Mouse (Mus musculus) forebrain, embryonic 11.5 days (tissue): Measurements from ENCODE around the gene Egln2. TPM values are rescaled to one million over a fixed set of nuclear protein-coding genes. Genes with fewer than 3 reads are reported as not detected.

Experiments
- ATAC-seq: fragments of 200-750 bp; cut with Nextera tagmentation; replicated peaks from 2 replicates; pipeline ENCODE4 v1.8.0; 2017; ENCODE audit warnings: moderate TSS enrichment; ENCODE audit not compliant: low FRiP score
- DNase-seq: peaks from one replicate; pipeline ENCODE4 v3.0.0-alpha.2; 2017; ENCODE audit warnings: low spot score
- H3K27ac ChIP-seq: fragments of 300-500 bp; sonication (generic); 2 replicates; pipeline ENCODE4 v1.5.1; 2014; ENCODE audit warnings: low read depth, low read length
- H3K27me3 ChIP-seq: fragments of 300-500 bp; sonication (generic); 2 replicates; pipeline ENCODE4 v1.6.1; 2014; ENCODE audit warnings: mild to moderate bottlenecking, low read length, mixed read lengths; ENCODE audit not compliant: control insufficient read depth, insufficient read depth
- H3K36me3 ChIP-seq: fragments of 300-500 bp; sonication (generic); 2 replicates; pipeline ENCODE4 v1.6.1; 2014; ENCODE audit warnings: mild to moderate bottlenecking, low read length, moderate library complexity, mixed read lengths; ENCODE audit not compliant: control insufficient read depth, insufficient read depth
- H3K4me1 ChIP-seq: fragments of 300-500 bp; sonication (generic); replicated peaks from 2 replicates; pipeline ENCODE4 v1.6.1; 2014; ENCODE audit warnings: low read length, mixed read lengths; ENCODE audit not compliant: control insufficient read depth, insufficient read depth
- H3K4me2 ChIP-seq: fragments of 300-500 bp; sonication (generic); 2 replicates; pipeline ENCODE4 v1.6.1; 2014; ENCODE audit warnings: low read depth, mild to moderate bottlenecking, low read length, moderate library complexity, mixed read lengths; ENCODE audit not compliant: severe bottlenecking
- H3K4me3 ChIP-seq: fragments of 300-500 bp; sonication (generic); 2 replicates; pipeline ENCODE4 v1.5.1; 2014; ENCODE audit warnings: low read depth, low read length
- H3K9ac ChIP-seq: fragments of 300-500 bp; sonication (generic); 2 replicates; pipeline ENCODE4 v1.6.1; 2014; ENCODE audit warnings: low read length
- H3K9me3 ChIP-seq: fragments of 300-500 bp; sonication (generic); 2 replicates; pipeline ENCODE4 v1.6.1; 2016; ENCODE audit warnings: low read length, mixed read lengths; ENCODE audit not compliant: control insufficient read depth
- WGBS: fragments of 180-500 bp; shearing (Covaris S2); extraction: QIAGEN DNeasy Blood & Tissue Kit; methylation state at CpG from one replicate; pipeline ENCODE4 v1.1.7; 2014; 5-methylcytosine and 5-hydroxymethylcytosine counted together
- microRNA counts: library from miRNA; unstranded; fragments of <30 nt; microRNA quantifications from one replicate; lab custom pipeline; 2015
- microRNA-seq: library from miRNA; unstranded; fragments of <30 nt; microRNA quantifications from one replicate; pipeline ENCODE4, GENCODE M21; 2016; ENCODE audit not compliant: insufficient number of aligned reads
- polyA plus RNA-seq: library from polyadenylated mRNA; unstranded; fragments of >200 nt; fragmentation: Nextera tagmentation; extraction: Ambion mirVana; gene quantifications from 2 replicates; pipeline ENCODE4 v1.2.1, GENCODE M21; 2014

Gene Egln2
- polyA plus RNA-seq, 1 experiment from 2014 or later, result 60.7 TPM

GRCm38 (mm10) chr7:27118033-27118511 is 48.5 kb downstream of the Egln2 start:
- ATAC-seq, result no peak
- H3K27ac ChIP-seq, result no peak overlapping the region
- H3K4me2 ChIP-seq, result no peak overlapping the region
- 73% methylated on average over 4 of the region's 4 CpGs for WGBS
- H3K9me3 ChIP-seq, result no peaks in the 10 kb centered on the region
- no peaks in the 10 kb centered on the region for H3K36me3 ChIP-seq
- no peak overlapping the region for H3K4me3 ChIP-seq
- DNase-seq, result no peak
- no peak overlapping the region for H3K9ac ChIP-seq
- no peaks in the 10 kb centered on the region for H3K27me3 ChIP-seq
- no peaks in the 10 kb centered on the region for H3K4me1 ChIP-seq

- Histone ChIP-seq H3K9me3 (no peaks in the 10 kb centered on the region; the same call in 1 of the 2 replicates), H3K27me3 (no peaks in the 10 kb centered on the region), H3K27ac (no peak overlapping the region), H3K9ac (no peak overlapping the region), H3K36me3 (no peaks in the 10 kb centered on the region), H3K4me1 (no peaks in the 10 kb centered on the region), H3K4me2 (no peak overlapping the region), H3K4me3 (no peak overlapping the region)
- 73% methylated on average over 3 of the region's 3 CpGs for WGBS
- DNase-seq (no peak), ATAC-seq (no peak)
Observed at GRCm38 (mm10) chr7:27111987-27112386, 54.6 kb downstream of the Egln2 start.

- DNase-seq, result no peak
Observed at GRCm38 (mm10) chr7:27111038-27111437, 55.6 kb downstream of the Egln2 start.

GRCm38 (mm10) chr7:27110327-27110726 is 56.3 kb downstream of the Egln2 start:
- H3K4me1 ChIP-seq, result no peaks in the 10 kb centered on the region
- ATAC-seq (no peak), DNase-seq (no peak)
- no peak overlapping the region for H3K9ac ChIP-seq
- H3K4me2 ChIP-seq, result no peak overlapping the region
- no peak overlapping the region for H3K4me3 ChIP-seq
- H3K27ac ChIP-seq, result no peak overlapping the region
- no peaks in the 10 kb centered on the region for H3K36me3 ChIP-seq
- H3K9me3 ChIP-seq, result no peaks in the 10 kb centered on the region; the same call in 1 of the 2 replicates
- no peaks in the 10 kb centered on the region for H3K27me3 ChIP-seq

More at GRCm38 (mm10) chr7:27111038-27111437, 55.6 kb downstream of the Egln2 start:
- Histone ChIP-seq H3K36me3 (no peaks in the 10 kb centered on the region), H3K27me3 (no peaks in the 10 kb centered on the region), H3K27ac (no peak overlapping the region), H3K4me3 (no peak overlapping the region), H3K9ac (no peak overlapping the region), H3K4me2 (no peak overlapping the region), H3K4me1 (no peaks in the 10 kb centered on the region), H3K9me3 (no peaks in the 10 kb centered on the region; the same call in 1 of the 2 replicates)
- 82% methylated on average over 1 of the region's 1 CpGs for WGBS
- ATAC-seq, result no peak

MicroRNA genes within 50 kb of the gene (microRNA counts, 519-probe panel; counts per million panel counts)
- microRNA mmu-miR-1191 (lab: Ali Mortazavi, UCI), result 31.2 counts per million

Small RNA genes within 50 kb of the gene (microRNA-seq; reads per million reads assigned to microRNA genes)
- gene Mir1191 (2.5 reads per million), gene Mir3101 (not detected)

Other genes starting within 250 kb of the Egln2 start
- gene Cyp2a22, start 227.4 kb downstream of the Egln2 start, polyA plus RNA-seq, result not detected in 2 replicates
- gene Cyp2a12, start 137.7 kb downstream of the Egln2 start, polyA plus RNA-seq, result not detected in 2 replicates
- not detected in 2 replicates for gene Cyp2f2, start 46.9 kb downstream of the Egln2 start, polyA plus RNA-seq
- 0.27 TPM in 1 of 2 replicates, not detected in the other for gene Cyp2t4, start 13.1 kb downstream of the Egln2 start, polyA plus RNA-seq
- gene Rab4b, start 12.1 kb upstream of the Egln2 start, polyA plus RNA-seq, result 52.3 and 52.5 TPM in 2 replicates
- 0.98 TPM in 1 of 2 replicates, not detected in the other for gene Gm21983, start 14.3 kb upstream of the Egln2 start, polyA plus RNA-seq
- gene Mia, start 14.4 kb upstream of the Egln2 start, polyA plus RNA-seq, result 1.6 and 2.4 TPM in 2 replicates
- gene BC024978, start 29.0 kb upstream of the Egln2 start, polyA plus RNA-seq, result 4.5 and 5.3 TPM in 2 replicates
- gene Snrpa, start 29.5 kb upstream of the Egln2 start, polyA plus RNA-seq, result 369 and 390 TPM in 2 replicates
- 6.6 and 8.1 TPM in 2 replicates for gene Itpkc, start 61.9 kb upstream of the Egln2 start, polyA plus RNA-seq
- gene Coq8b, start 66.2 kb upstream of the Egln2 start, polyA plus RNA-seq, result 15.1 and 18.1 TPM in 2 replicates
- gene Numbl, start 91.6 kb upstream of the Egln2 start, polyA plus RNA-seq, result 19.1 and 20.1 TPM in 2 replicates
- gene Ltbp4, start 170.9 kb upstream of the Egln2 start, polyA plus RNA-seq, result 11.9 and 13.0 TPM in 2 replicates
- gene Shkbp1, start 189.2 kb upstream of the Egln2 start, polyA plus RNA-seq, result 64.3 and 67.6 TPM in 2 replicates
- gene Gm20479, start 190.6 kb upstream of the Egln2 start, polyA plus RNA-seq, result not detected in 2 replicates